Mouse (Mus musculus) lung, postnatal 0 days (tissue): ENCODE measurements at regions not wholly inside any gene's neighbourhood (a gene's known extent, or its start where the extent isn't known, plus 50 kb on each side); places are given as distances from the start of the nearest gene placed in this dataset.

ENCODE experiments used
- ATAC-seq: fragments of 200-750 bp; cut with Nextera tagmentation; 2 replicates; pipeline ENCODE4 v1.8.0; 2017; ENCODE audit warnings: moderate library complexity
- DNase-seq: peaks from one replicate; pipeline ENCODE4 v3.0.0-alpha.2; 2016; ENCODE audit warnings: low spot score
- H3K27ac ChIP-seq: fragments of 300-500 bp; sonication (generic); 2 replicates; pipeline ENCODE4 v1.5.1; 2014; ENCODE audit warnings: antibody characterized with exemption, mild to moderate bottlenecking, low read length, mixed read lengths
- H3K27me3 ChIP-seq: fragments of 300-500 bp; sonication (generic); replicated peaks from 2 replicates; pipeline ENCODE4 v1.6.1; 2014; ENCODE audit warnings: low read length, mixed read lengths; ENCODE audit not compliant: insufficient read depth
- H3K36me3 ChIP-seq: fragments of 300-500 bp; sonication (generic); 2 replicates; pipeline ENCODE4 v1.6.1; 2014; ENCODE audit warnings: low read length, mixed read lengths; ENCODE audit not compliant: insufficient read depth
- H3K4me1 ChIP-seq: fragments of 300-500 bp; sonication (generic); 2 replicates; pipeline ENCODE4 v1.6.1; 2014; ENCODE audit warnings: antibody characterized with exemption, low read depth, low read length, mixed read lengths; ENCODE audit not compliant: insufficient read depth
- H3K4me2 ChIP-seq: fragments of 300-500 bp; sonication (generic); replicated peaks from 2 replicates; pipeline ENCODE4 v1.6.1; 2014; ENCODE audit warnings: low read depth, mild to moderate bottlenecking, low read length, moderate library complexity, mixed read lengths
- H3K4me3 ChIP-seq: fragments of 300-500 bp; sonication (generic); 2 replicates; pipeline ENCODE4 v1.5.1; 2014; ENCODE audit warnings: low read depth, low read length
- H3K9ac ChIP-seq: fragments of 300-500 bp; sonication (generic); replicated peaks from 2 replicates; pipeline ENCODE4 v1.6.1; 2014; ENCODE audit warnings: low read depth, mild to moderate bottlenecking
- H3K9me3 ChIP-seq: fragments of 300-500 bp; sonication (generic); 2 replicates; pipeline ENCODE4 v1.6.1; 2016; ENCODE audit warnings: low read length, mixed read lengths
- CTCF ChIP-seq: IDR thresholded peaks from 2 replicates; pipeline ENCODE4 v1.5.1; 2016; ENCODE audit warnings: antibody characterized with exemption, mild to moderate bottlenecking
- EP300 ChIP-seq: IDR thresholded peaks from 2 replicates; pipeline ENCODE4 v1.6.1; 2016; ENCODE audit warnings: antibody characterized with exemption, mild to moderate bottlenecking, control low read depth
- WGBS: fragments of 180-500 bp; shearing (Covaris S2); extraction: QIAGEN DNeasy Blood & Tissue Kit; methylation state at CpG from one replicate; pipeline ENCODE4 v1.1.7; 2014; 5-methylcytosine and 5-hydroxymethylcytosine counted together

GRCm38 (mm10) chr12:45131139-45131538, 56.6 kb upstream of the Stxbp6 start:
- Histone ChIP-seq H3K4me2 (no peak overlapping the region), H3K36me3 (no peaks in the 10 kb centered on the region), H3K9me3 (no peaks in the 10 kb centered on the region), H3K4me3 (no peak overlapping the region), H3K27ac (no peak overlapping the region), H3K4me1 (no peaks in the 10 kb centered on the region), H3K27me3 (no peaks in the 10 kb centered on the region), H3K9ac (no peak overlapping the region)
- ATAC-seq (no peak), DNase-seq (no peak)
- 83% methylated on average over 5 of the region's 5 CpGs for WGBS
- TF ChIP-seq EP300, result no peak
- TF ChIP-seq CTCF, result no peak

GRCm38 (mm10) chr12:45125866-45126265, 51.4 kb upstream of the Stxbp6 start:
- H3K4me3 ChIP-seq, result no peak overlapping the region
- no peaks in the 10 kb centered on the region for H3K27me3 ChIP-seq
- DNase-seq, result peak; percentile 9
- H3K9me3 ChIP-seq, result no peaks in the 10 kb centered on the region
- no peak overlapping the region for H3K4me2 ChIP-seq
- no peaks in the 10 kb centered on the region for H3K36me3 ChIP-seq
- TF ChIP-seq EP300, result peak; percentile 77
- TF ChIP-seq CTCF, result no peak
- H3K9ac ChIP-seq, result no peak overlapping the region
- WGBS, result 36% methylated on average over 3 of the region's 3 CpGs
- no peaks in the 10 kb centered on the region for H3K4me1 ChIP-seq
- peak; percentile 43; the same call in 1 of the 2 replicates for ATAC-seq
- no peak overlapping the region for H3K27ac ChIP-seq
